ENCODE assay signal across 8 mouse cellular contexts in genomic region chr16:23109350-23110280, GRCm38 (mm10). TPM values are rescaled to one million over a fixed set of nuclear protein-coding genes. Genes with fewer than 3 reads are reported as not detected.
DNase-seq lines count a peak whose midpoint lies in the region; ATAC-seq and TF ChIP-seq lines count a peak whose summit lies in the region.
"Had no signal": no experiment of that assay in that cellular context is flagged by ENCODE, and none has a peak within 500 bp of the region (broad histone marks: within the 10 kb centered on the region; RNA-seq: fewer than 3 reads in every experiment).

No protein-coding gene starts in this region.

- H3K4me2 ChIP-seq in lung, postnatal 0 days (replicated peaks; ENCODE audit: low read depth, low read length) = peak overlapping the region; percentile 71
- H3K4me2 ChIP-seq in limb, embryonic 13.5 days (replicated peaks) = peak overlapping the region; percentile 83
- H3K4me2 ChIP-seq in stomach, embryonic 16.5 days (ENCODE audit: low read depth, low read length) = peak overlapping the region; percentile 96

- peaks cover 21% of the 10 kb centered on the region for H3K36me3 ChIP-seq in lung, postnatal 0 days (ENCODE audit: insufficient read depth, low read length)
- peaks cover 62% of the 10 kb centered on the region for H3K36me3 ChIP-seq in forebrain, embryonic 10.5 days (replicated peaks)
- peaks cover 56% of the 10 kb centered on the region for H3K36me3 ChIP-seq in limb, embryonic 13.5 days
- H3K36me3 ChIP-seq in stomach, embryonic 16.5 days (ENCODE audit: control insufficient read depth, insufficient read depth, low read length) = peaks cover 45% of the 10 kb centered on the region

- no peak for TF ChIP-seq CTCF in lung, postnatal 0 days (IDR thresholded peaks at IDR 0.05)

- H3K4me1 ChIP-seq in lung, postnatal 0 days (ENCODE audit: insufficient read depth, low read depth, low read length) = peaks cover 12% of the 10 kb centered on the region; the same call in 1 of the 2 replicates
- peaks cover 36% of the 10 kb centered on the region for H3K4me1 ChIP-seq in forebrain, embryonic 10.5 days
- H3K4me1 ChIP-seq in limb, embryonic 13.5 days = peaks cover 31% of the 10 kb centered on the region
- peaks cover 18% of the 10 kb centered on the region for H3K4me1 ChIP-seq in stomach, embryonic 16.5 days (ENCODE audit: control insufficient read depth, insufficient read depth, low read length)

- peak overlapping the region; percentile 100 for H3K9ac ChIP-seq in lung, postnatal 0 days (replicated peaks; ENCODE audit: low read depth)
- H3K9ac ChIP-seq in limb, embryonic 13.5 days = peak overlapping the region; percentile 100
- H3K9ac ChIP-seq in stomach, embryonic 16.5 days (ENCODE audit: low read length) = peak overlapping the region; percentile 99

- H3K27me3 ChIP-seq in lung, postnatal 0 days (replicated peaks; ENCODE audit: insufficient read depth, low read length) = no peaks in the 10 kb centered on the region
- H3K27me3 ChIP-seq in forebrain, embryonic 10.5 days (ENCODE audit: poor library complexity, severe bottlenecking) = no peaks in the 10 kb centered on the region
- no peaks in the 10 kb centered on the region for H3K27me3 ChIP-seq in limb, embryonic 13.5 days
- H3K27me3 ChIP-seq in stomach, embryonic 16.5 days (ENCODE audit: control insufficient read depth, insufficient read depth, low read length) = no peaks in the 10 kb centered on the region

- ATAC-seq in lung, postnatal 0 days = no peak
- no peak for ATAC-seq in limb, embryonic 13.5 days (ENCODE audit: low FRiP score, low read depth)
- no peak for ATAC-seq in stomach, embryonic 16.5 days (ENCODE audit: insufficient read depth, low FRiP score)

- no peak for TF ChIP-seq EP300 in lung, postnatal 0 days (IDR thresholded peaks at IDR 0.05)

- no peak for DNase-seq in lung, postnatal 0 days (ENCODE audit: low spot score)
- DNase-seq in lung, postnatal 4 days = no peak
- no peak for DNase-seq in forebrain, embryonic 10.5 days (ENCODE audit: extremely low spot score, low spot score)
- no peak for DNase-seq in embryo, embryonic 10 days (ENCODE audit: low spot score)
- DNase-seq in thymus, postnatal 25 days = no peak
- DNase-seq: layer of hippocampus, postnatal 36 days had no signal

- peak overlapping the region; percentile 100 for H3K4me3 ChIP-seq in lung, postnatal 0 days (ENCODE audit: low read depth, low read length)
- peak overlapping the region; percentile 97 for H3K4me3 ChIP-seq in forebrain, embryonic 10.5 days
- peak overlapping the region; percentile 99 for H3K4me3 ChIP-seq in limb, embryonic 13.5 days
- H3K4me3 ChIP-seq in stomach, embryonic 16.5 days (replicated peaks; ENCODE audit: low read length) = peak overlapping the region; percentile 90

- no peaks in the 10 kb centered on the region for H3K9me3 ChIP-seq in lung, postnatal 0 days (ENCODE audit: low read length)
- no peaks in the 10 kb centered on the region for H3K9me3 ChIP-seq in forebrain, embryonic 10.5 days
- H3K9me3 ChIP-seq in limb, embryonic 13.5 days = no peaks in the 10 kb centered on the region
- H3K9me3 ChIP-seq in stomach, embryonic 16.5 days (replicated peaks; ENCODE audit: control insufficient read depth, low read length) = no peaks in the 10 kb centered on the region

- WGBS in lung, postnatal 0 days = 34% methylated on average over 5 of the region's 5 CpGs
- 75% methylated on average over 5 of the region's 5 CpGs for WGBS in forebrain, embryonic 10.5 days
- WGBS in limb, embryonic 13.5 days = 53% methylated on average over 5 of the region's 5 CpGs
- 36% methylated on average over 5 of the region's 5 CpGs for WGBS in stomach, embryonic 16.5 days

- H3K27ac ChIP-seq in lung, postnatal 0 days (ENCODE audit: low read length) = no peak overlapping the region
- peak overlapping the region; percentile 99 for H3K27ac ChIP-seq in forebrain, embryonic 10.5 days
- no peak overlapping the region; the same call in 1 of the 2 replicates for H3K27ac ChIP-seq in limb, embryonic 13.5 days
- peak overlapping the region; percentile 99; the same call in 1 of the 2 replicates for H3K27ac ChIP-seq in stomach, embryonic 16.5 days (ENCODE audit: low read length)

RNA-seq across cellular contexts. Expression of gene Eif4a2, which starts 2.4 kb away (rescaled TPM):
- polyA plus RNA-seq in lung, postnatal 0 days (2015; fragmentation: Nextera tagmentation; extraction: Ambion mirVana) = 144 and 177 TPM in 2 replicates
- 170 and 175 TPM in 2 replicates for polyA plus RNA-seq in forebrain, embryonic 10.5 days (2016; fragmentation: Nextera tagmentation; extraction: Ambion mirVana)
- 249 and 265 TPM in 2 replicates for polyA plus RNA-seq in limb, embryonic 13.5 days (2015; fragmentation: Nextera tagmentation; extraction: Ambion mirVana)
- 244 and 257 TPM in 2 replicates for polyA plus RNA-seq in stomach, embryonic 16.5 days (2015; fragmentation: Nextera tagmentation; extraction: Ambion mirVana)

RNA-seq across cellular contexts. Expression of gene Rfc4, which starts 17.9 kb away (rescaled TPM):
- 19.0 and 21.4 TPM in 2 replicates for polyA plus RNA-seq in lung, postnatal 0 days (2015; fragmentation: Nextera tagmentation; extraction: Ambion mirVana)
- 257 and 263 TPM in 2 replicates for polyA plus RNA-seq in forebrain, embryonic 10.5 days (2016; fragmentation: Nextera tagmentation; extraction: Ambion mirVana)
- 136 TPM in 2 replicates for polyA plus RNA-seq in limb, embryonic 13.5 days (2015; fragmentation: Nextera tagmentation; extraction: Ambion mirVana)
- 81.3 and 93.7 TPM in 2 replicates for polyA plus RNA-seq in stomach, embryonic 16.5 days (2015; fragmentation: Nextera tagmentation; extraction: Ambion mirVana)

RNA-seq across cellular contexts. Expression of gene Adipoq, which starts 36.7 kb away (rescaled TPM):
- not detected in 2 replicates for polyA plus RNA-seq in lung, postnatal 0 days (2015; fragmentation: Nextera tagmentation; extraction: Ambion mirVana)
- not detected in 2 replicates for polyA plus RNA-seq in forebrain, embryonic 10.5 days (2016; fragmentation: Nextera tagmentation; extraction: Ambion mirVana)
- polyA plus RNA-seq in limb, embryonic 13.5 days (2015; fragmentation: Nextera tagmentation; extraction: Ambion mirVana) = 0.11 TPM in 1 of 2 replicates, not detected in the other
- polyA plus RNA-seq in stomach, embryonic 16.5 days (2015; fragmentation: Nextera tagmentation; extraction: Ambion mirVana) = not detected in 2 replicates

RNA-seq across cellular contexts. Expression of gene Kng1, which starts 52.0 kb away (rescaled TPM):
- polyA plus RNA-seq in lung, postnatal 0 days (2015; fragmentation: Nextera tagmentation; extraction: Ambion mirVana) = 0.47 and 0.74 TPM in 2 replicates
- polyA plus RNA-seq in forebrain, embryonic 10.5 days (2016; fragmentation: Nextera tagmentation; extraction: Ambion mirVana) = not detected in 2 replicates
- 0.15 and 1.1 TPM in 2 replicates for polyA plus RNA-seq in limb, embryonic 13.5 days (2015; fragmentation: Nextera tagmentation; extraction: Ambion mirVana)
- polyA plus RNA-seq in stomach, embryonic 16.5 days (2015; fragmentation: Nextera tagmentation; extraction: Ambion mirVana) = 23.8 and 31.9 TPM in 2 replicates

Comparison
In these comparisons a context has a peak if more than half of its experiments do, and no peak if none do; other contexts are left out.
1. H3K27ac ChIP-seq: peak in forebrain, embryonic 10.5 days (single experiment) and stomach, embryonic 16.5 days (single experiment); none in lung, postnatal 0 days (single experiment) and limb, embryonic 13.5 days (single experiment).
2. Peak in every context shown above with its lines, with median percentiles within 50 percentile points of each other: H3K4me2 ChIP-seq, H3K4me3 ChIP-seq and H3K9ac ChIP-seq.